ENCODE assay signal across 8 mouse cellular contexts in genomic region chr11:68030771-68031170, GRCm38 (mm10).
DNase-seq lines count a peak whose midpoint lies in the region; ATAC-seq lines count a peak whose summit lies in the region.

No protein-coding gene starts in this region.

- peak; percentile 13 to 15 for DNase-seq in cerebellum, postnatal 36 days
- DNase-seq in heart, postnatal 36 days: peak; percentile 60 to 64
- DNase-seq in left cerebral cortex, postnatal 25 days (ENCODE audit: low spot score in 2 of 2): peak; percentile 42 to 58
- DNase-seq in testis, postnatal 14 days (ENCODE audit: low spot score): no peak
- no peak for DNase-seq in urinary bladder, postnatal 4 days (ENCODE audit: low spot score in 2 of 2)
- DNase-seq in T-cell, adult 2 months (ENCODE audit: low spot score): no peak

- peaks cover 46% of the 10 kb centered on the region for H3K4me1 ChIP-seq in megakaryocyte, embryonic 14.5 days

- no peak for ATAC-seq in megakaryocyte, adult 5-6 weeks (ENCODE audit: poor library complexity, severe bottlenecking)

- H3K27me3 ChIP-seq in megakaryocyte, embryonic 14.5 days (replicated peaks): no peaks in the 10 kb centered on the region

- intact Hi-C loops in heart, postnatal 36 days (cut with DNase I): no loop called here
- intact Hi-C loops in left cerebral cortex, postnatal 25 days (cut with DNase I): no loop called here

- H3K9me3 ChIP-seq in megakaryocyte, embryonic 14.5 days: no peaks in the 10 kb centered on the region

- H3K36me3 ChIP-seq in megakaryocyte, embryonic 14.5 days (replicated peaks; ENCODE audit: low read length): peaks cover 25% of the 10 kb centered on the region

- peak overlapping the region; percentile 42 for H3K4me3 ChIP-seq in megakaryocyte, embryonic 14.5 days (replicated peaks)

Comparison
In these comparisons a context has a peak if more than half of its experiments do, and no peak if none do; other contexts are left out.
1. DNase-seq: peak in cerebellum, postnatal 36 days (2 of 2), heart, postnatal 36 days (2 of 2) and left cerebral cortex, postnatal 25 days (2 of 2); none in testis, postnatal 14 days (single experiment), urinary bladder, postnatal 4 days (0 of 2) and T-cell, adult 2 months (single experiment).